Mouse (Mus musculus): Measurements from ENCODE around the gene Sik2. TPM values are rescaled to one million over a fixed set of nuclear protein-coding genes. Genes with fewer than 3 reads are reported as not detected.

Sik2 gene
- polyA plus RNA-seq, 1 experiment from 2014 or later: 12.6 TPM

DNA sequence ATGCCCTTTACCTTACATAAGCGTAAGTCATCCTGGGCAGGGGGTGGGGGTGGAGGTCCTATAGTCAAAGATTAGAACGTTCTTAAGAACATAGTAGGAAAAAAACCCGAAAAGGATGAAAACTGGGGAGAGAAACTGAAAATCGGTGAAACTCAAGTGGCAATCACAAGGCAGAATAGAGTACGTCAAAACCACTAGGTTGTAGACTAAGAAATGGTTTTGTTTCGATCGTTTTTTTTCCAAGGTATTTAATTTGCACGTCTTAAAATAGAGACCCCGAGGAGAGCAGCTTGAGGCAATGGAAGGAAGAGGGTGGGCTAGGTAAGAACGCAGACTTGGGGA, 1.2 kb downstream of the Sik2 start:
- H3K4me3 ChIP-seq (ENCODE audit: low read depth, low read length): peak overlapping the region; percentile 87
- ATAC-seq (no peak), DNase-seq (ENCODE audit: low spot score) (no peak)
- peak overlapping the region; percentile 72 for H3K4me2 ChIP-seq (ENCODE audit: low read length)
- 0 out of 2 replicates have a peak, but pooled peaks cover 3% of the 10 kb centered on the region for H3K27me3 ChIP-seq (replicated peaks; ENCODE audit: control insufficient read depth, insufficient read depth, low read length)
- 12% methylated on average over 10 of the region's 10 CpGs for WGBS
- H3K4me1 ChIP-seq (ENCODE audit: control insufficient read depth, insufficient read depth, low read length): 0 out of 2 replicates have a peak, but pooled peaks cover 4% of the 10 kb centered on the region
- no peaks in the 10 kb centered on the region for H3K36me3 ChIP-seq (ENCODE audit: control insufficient read depth, insufficient read depth, low read length)
- no peak overlapping the region for H3K27ac ChIP-seq (ENCODE audit: low read depth, low read length)
- peak overlapping the region; percentile 93 for H3K9ac ChIP-seq (ENCODE audit: low read length)
- H3K9me3 ChIP-seq (replicated peaks; ENCODE audit: control insufficient read depth, low read length): no peaks in the 10 kb centered on the region

DNA sequence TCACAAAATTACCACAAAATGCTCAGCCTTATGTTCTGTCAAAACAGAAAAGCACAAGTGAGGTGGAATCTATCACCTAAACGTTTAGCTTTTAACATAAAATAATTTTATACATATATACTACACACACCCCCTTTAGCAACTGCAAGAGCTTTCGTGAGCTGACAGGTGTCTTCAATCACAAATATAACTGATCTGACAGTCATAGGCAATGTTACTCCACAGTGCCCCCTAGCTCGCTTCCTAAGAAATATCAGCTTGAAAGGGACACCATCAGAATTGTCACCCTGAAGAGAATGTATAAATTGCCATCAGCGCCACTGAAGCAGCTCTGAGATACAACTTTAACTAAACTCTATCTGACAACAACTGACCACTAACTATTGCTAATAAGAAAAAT, 2.0 kb downstream of the Sik2 start:
- DNase-seq (ENCODE audit: low spot score): peak; percentile 81
- 0 out of 2 replicates have a peak, but pooled peaks cover 4% of the 10 kb centered on the region for H3K4me1 ChIP-seq (ENCODE audit: control insufficient read depth, insufficient read depth, low read length)
- no peak overlapping the region for H3K4me3 ChIP-seq (ENCODE audit: low read depth, low read length)
- no peaks in the 10 kb centered on the region for H3K9me3 ChIP-seq (replicated peaks; ENCODE audit: control insufficient read depth, low read length)
- H3K27me3 ChIP-seq (replicated peaks; ENCODE audit: control insufficient read depth, insufficient read depth, low read length): 0 out of 2 replicates have a peak, but pooled peaks cover 3% of the 10 kb centered on the region
- ATAC-seq: no peak
- no peak overlapping the region for H3K27ac ChIP-seq (ENCODE audit: low read depth, low read length)
- 2% methylated on average over 4 of the region's 4 CpGs for WGBS
- peak overlapping the region; percentile 10; the same call in 1 of the 2 replicates for H3K4me2 ChIP-seq (ENCODE audit: low read length)
- no peaks in the 10 kb centered on the region for H3K36me3 ChIP-seq (ENCODE audit: control insufficient read depth, insufficient read depth, low read length)
- H3K9ac ChIP-seq (ENCODE audit: low read length): no peak overlapping the region

DNA sequence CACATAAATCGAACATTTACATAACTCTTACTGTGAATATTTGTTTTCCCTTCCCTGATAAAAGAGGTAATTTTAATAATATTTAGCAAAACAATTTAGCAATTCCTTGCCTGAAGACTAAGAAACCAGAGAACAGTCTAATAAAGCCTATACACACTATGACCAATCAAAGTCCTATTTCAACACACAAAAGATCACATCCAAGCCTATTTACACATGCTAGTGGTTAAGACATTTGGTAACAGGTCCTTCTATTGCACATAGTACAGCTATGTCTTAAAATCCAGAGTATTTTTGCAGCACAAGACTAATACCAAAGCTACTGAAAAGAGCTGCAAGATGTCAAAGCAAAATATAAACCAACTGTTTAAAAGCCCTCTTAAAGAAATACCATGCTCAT, 4.8 kb downstream of the Sik2 start:
- H3K36me3 ChIP-seq (ENCODE audit: control insufficient read depth, insufficient read depth, low read length): no peaks in the 10 kb centered on the region
- ATAC-seq (no peak), DNase-seq (ENCODE audit: low spot score) (no peak)
- H3K4me1 ChIP-seq (ENCODE audit: control insufficient read depth, insufficient read depth, low read length): no peaks in the 10 kb centered on the region
- H3K9ac ChIP-seq (ENCODE audit: low read length): no peak overlapping the region
- no peaks in the 10 kb centered on the region for H3K27me3 ChIP-seq (replicated peaks; ENCODE audit: control insufficient read depth, insufficient read depth, low read length)
- H3K9me3 ChIP-seq (replicated peaks; ENCODE audit: control insufficient read depth, low read length): no peaks in the 10 kb centered on the region
- WGBS: 96% methylated on average over 1 of the region's 1 CpGs
- H3K4me2 ChIP-seq (ENCODE audit: low read length): no peak overlapping the region
- no peak overlapping the region for H3K27ac ChIP-seq (ENCODE audit: low read depth, low read length)
- no peak overlapping the region for H3K4me3 ChIP-seq (ENCODE audit: low read depth, low read length)

DNA sequence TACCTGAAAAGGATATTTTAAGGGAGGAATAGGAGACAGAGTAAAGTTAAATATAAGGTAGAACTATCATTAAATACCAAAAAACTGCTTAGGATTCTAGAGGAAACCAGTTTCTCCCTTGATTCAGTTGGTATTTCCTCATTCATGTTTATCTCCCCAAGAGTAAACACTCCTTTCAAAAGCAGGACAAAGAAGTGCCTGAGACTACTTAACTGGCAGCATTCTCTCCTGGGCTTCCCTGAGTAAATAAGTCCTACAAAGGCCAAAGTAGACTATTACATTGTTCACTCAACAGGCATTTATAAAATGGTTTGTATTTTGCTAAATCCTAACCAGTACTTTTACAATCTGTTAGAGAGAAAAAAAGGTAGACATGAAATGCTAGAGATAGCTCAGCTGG, 22.2 kb downstream of the Sik2 start:
- Histone ChIP-seq H3K9ac (ENCODE audit: low read length) (no peak overlapping the region), H3K36me3 (ENCODE audit: control insufficient read depth, insufficient read depth, low read length) (no peaks in the 10 kb centered on the region), H3K9me3 (replicated peaks; ENCODE audit: control insufficient read depth, low read length) (no peaks in the 10 kb centered on the region), H3K27ac (ENCODE audit: low read depth, low read length) (no peak overlapping the region), H3K4me3 (ENCODE audit: low read depth, low read length) (no peak overlapping the region), H3K4me2 (ENCODE audit: low read length) (no peak overlapping the region), H3K4me1 (ENCODE audit: control insufficient read depth, insufficient read depth, low read length) (peaks cover 5% of the 10 kb centered on the region), H3K27me3 (replicated peaks; ENCODE audit: control insufficient read depth, insufficient read depth, low read length) (no peaks in the 10 kb centered on the region)
- ATAC-seq (no peak), DNase-seq (ENCODE audit: low spot score) (no peak)

DNA sequence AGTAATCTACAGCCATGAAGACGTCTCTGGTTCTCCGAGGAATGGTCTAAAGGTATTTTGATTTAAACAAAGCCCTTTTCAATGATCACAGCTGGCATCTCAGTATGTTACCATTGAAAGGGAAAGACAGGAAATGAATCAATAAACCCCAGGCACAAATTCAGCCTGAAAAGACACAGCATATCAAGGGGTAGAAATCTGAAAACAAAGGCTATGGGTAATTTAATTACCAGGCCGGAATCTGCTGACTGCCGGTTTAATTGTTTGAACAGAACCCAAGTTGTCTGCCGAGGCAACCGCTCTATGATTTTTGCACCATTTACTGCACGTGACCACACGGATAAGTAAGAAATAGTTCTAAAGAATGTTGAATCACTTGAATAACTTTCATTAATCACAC, 22.8 kb downstream of the Sik2 start:
- ATAC-seq (no peak), DNase-seq (ENCODE audit: low spot score) (no peak)
- no peaks in the 10 kb centered on the region for H3K27me3 ChIP-seq (replicated peaks; ENCODE audit: control insufficient read depth, insufficient read depth, low read length)
- H3K4me2 ChIP-seq (ENCODE audit: low read length): no peak overlapping the region
- 4% methylated on average over 8 of the region's 8 CpGs for WGBS
- H3K4me3 ChIP-seq (ENCODE audit: low read depth, low read length): no peak overlapping the region
- no peak overlapping the region for H3K27ac ChIP-seq (ENCODE audit: low read depth, low read length)
- no peaks in the 10 kb centered on the region for H3K9me3 ChIP-seq (replicated peaks; ENCODE audit: control insufficient read depth, low read length)
- H3K36me3 ChIP-seq (ENCODE audit: control insufficient read depth, insufficient read depth, low read length): no peaks in the 10 kb centered on the region
- H3K4me1 ChIP-seq (ENCODE audit: control insufficient read depth, insufficient read depth, low read length): peaks cover 5% of the 10 kb centered on the region
- no peak overlapping the region for H3K9ac ChIP-seq (ENCODE audit: low read length)

DNA sequence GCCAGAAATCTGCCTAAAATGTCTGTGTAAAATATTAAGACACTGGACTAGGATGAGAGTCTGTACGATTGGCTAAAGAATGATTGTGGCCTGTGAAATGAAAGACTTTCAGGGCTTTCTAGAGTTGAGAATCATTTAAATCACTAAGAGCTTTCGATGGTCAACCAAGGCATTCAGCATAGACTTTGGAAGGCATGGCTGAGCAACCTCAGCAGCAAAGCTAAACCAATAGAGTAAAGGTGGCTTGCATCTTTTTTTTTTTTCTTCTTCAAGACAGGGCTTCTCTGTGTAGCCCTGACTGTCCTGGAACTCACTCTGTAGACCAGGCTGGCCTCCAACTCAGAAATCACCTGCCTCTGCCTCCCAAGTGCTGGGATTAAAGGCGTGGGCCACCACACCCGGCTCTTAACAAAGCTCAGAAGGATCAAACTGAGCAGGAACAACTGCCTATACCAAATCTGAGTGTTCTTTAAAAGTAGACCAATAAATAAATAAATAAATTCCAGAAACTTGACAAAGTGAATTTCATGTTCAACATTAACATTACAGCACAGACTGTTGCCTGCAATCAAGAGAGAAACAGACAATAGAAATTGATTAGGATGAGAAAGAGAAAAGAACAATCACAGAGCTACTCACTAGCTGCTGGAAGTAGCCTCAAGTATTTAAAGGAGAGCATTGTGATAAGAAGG, 27.2 kb downstream of the Sik2 start:
- H3K36me3 ChIP-seq (ENCODE audit: control insufficient read depth, insufficient read depth, low read length): no peaks in the 10 kb centered on the region
- H3K4me1 ChIP-seq (ENCODE audit: control insufficient read depth, insufficient read depth, low read length): peaks cover 5% of the 10 kb centered on the region
- H3K9me3 ChIP-seq (replicated peaks; ENCODE audit: control insufficient read depth, low read length): no peaks in the 10 kb centered on the region
- no peak overlapping the region for H3K27ac ChIP-seq (ENCODE audit: low read depth, low read length)
- H3K4me3 ChIP-seq (ENCODE audit: low read depth, low read length): no peak overlapping the region
- no peak overlapping the region for H3K4me2 ChIP-seq (ENCODE audit: low read length)
- no peak overlapping the region for H3K9ac ChIP-seq (ENCODE audit: low read length)
- DNase-seq (ENCODE audit: low spot score) (no peak), ATAC-seq (no peak)
- WGBS: 88% methylated on average over 4 of the region's 4 CpGs
- H3K27me3 ChIP-seq (replicated peaks; ENCODE audit: control insufficient read depth, insufficient read depth, low read length): no peaks in the 10 kb centered on the region

DNA sequence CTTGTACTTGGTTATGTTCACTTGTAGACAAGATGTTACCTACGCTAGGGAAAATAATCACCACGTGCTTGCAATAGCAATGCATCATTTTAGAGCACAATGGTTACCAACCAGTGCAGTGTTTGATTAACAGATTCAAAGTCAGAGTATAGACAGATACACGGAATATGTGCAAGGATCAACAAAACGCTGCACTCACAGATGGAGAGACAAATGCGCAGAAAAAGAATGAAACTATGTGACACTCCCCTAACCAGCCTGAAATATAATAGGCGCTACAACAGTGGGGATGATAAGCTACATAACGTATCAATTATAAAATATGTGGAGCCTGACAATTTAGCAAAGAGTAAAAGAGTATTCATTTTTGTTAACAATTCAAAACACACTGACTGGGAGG, 34.2 kb downstream of the Sik2 start:
- H3K36me3 ChIP-seq (ENCODE audit: control insufficient read depth, insufficient read depth, low read length): no peaks in the 10 kb centered on the region
- no peaks in the 10 kb centered on the region for H3K27me3 ChIP-seq (replicated peaks; ENCODE audit: control insufficient read depth, insufficient read depth, low read length)
- peak; percentile 57; the same call in 1 of the 2 replicates for ATAC-seq
- H3K4me2 ChIP-seq (ENCODE audit: low read length): no peak overlapping the region
- H3K4me1 ChIP-seq (ENCODE audit: control insufficient read depth, insufficient read depth, low read length): 0 out of 2 replicates have a peak, but pooled peaks cover 2% of the 10 kb centered on the region
- no peak overlapping the region for H3K9ac ChIP-seq (ENCODE audit: low read length)
- DNase-seq (ENCODE audit: low spot score): peak; percentile 44
- no peak overlapping the region for H3K4me3 ChIP-seq (ENCODE audit: low read depth, low read length)
- H3K27ac ChIP-seq (ENCODE audit: low read depth, low read length): no peak overlapping the region
- H3K9me3 ChIP-seq (replicated peaks; ENCODE audit: control insufficient read depth, low read length): no peaks in the 10 kb centered on the region
- WGBS: 76% methylated on average over 7 of the region's 7 CpGs

DNA sequence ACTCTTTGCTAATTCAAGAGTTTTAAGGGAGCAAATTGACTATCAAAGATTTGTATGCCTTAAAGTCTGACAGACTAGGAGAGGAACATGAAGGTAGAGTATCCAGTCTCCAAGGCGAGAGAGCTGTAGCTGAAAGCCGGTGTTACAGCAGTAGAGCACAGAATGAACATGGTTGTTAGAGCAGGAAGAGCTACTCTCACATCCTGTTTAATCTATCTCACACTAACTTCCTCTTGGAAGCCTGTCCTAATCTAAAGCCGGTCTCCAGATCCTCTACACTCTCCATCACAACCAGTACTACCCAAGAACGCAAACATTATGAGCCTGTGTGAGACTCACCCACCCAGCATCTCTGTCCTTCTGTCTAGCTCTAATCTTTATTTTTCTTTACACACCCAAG, 38.5 kb downstream of the Sik2 start:
- Histone ChIP-seq H3K27me3 (replicated peaks; ENCODE audit: control insufficient read depth, insufficient read depth, low read length) (no peaks in the 10 kb centered on the region), H3K4me3 (ENCODE audit: low read depth, low read length) (no peak overlapping the region), H3K4me2 (ENCODE audit: low read length) (no peak overlapping the region), H3K4me1 (ENCODE audit: control insufficient read depth, insufficient read depth, low read length) (peaks cover 4% of the 10 kb centered on the region; the same call in 1 of the 2 replicates), H3K27ac (ENCODE audit: low read depth, low read length) (no peak overlapping the region), H3K9ac (ENCODE audit: low read length) (no peak overlapping the region), H3K36me3 (ENCODE audit: control insufficient read depth, insufficient read depth, low read length) (no peaks in the 10 kb centered on the region), H3K9me3 (replicated peaks; ENCODE audit: control insufficient read depth, low read length) (no peaks in the 10 kb centered on the region)
- no peak for ATAC-seq
- WGBS: 94% methylated on average over 4 of the region's 4 CpGs
- no peak for DNase-seq (ENCODE audit: low spot score)

DNA sequence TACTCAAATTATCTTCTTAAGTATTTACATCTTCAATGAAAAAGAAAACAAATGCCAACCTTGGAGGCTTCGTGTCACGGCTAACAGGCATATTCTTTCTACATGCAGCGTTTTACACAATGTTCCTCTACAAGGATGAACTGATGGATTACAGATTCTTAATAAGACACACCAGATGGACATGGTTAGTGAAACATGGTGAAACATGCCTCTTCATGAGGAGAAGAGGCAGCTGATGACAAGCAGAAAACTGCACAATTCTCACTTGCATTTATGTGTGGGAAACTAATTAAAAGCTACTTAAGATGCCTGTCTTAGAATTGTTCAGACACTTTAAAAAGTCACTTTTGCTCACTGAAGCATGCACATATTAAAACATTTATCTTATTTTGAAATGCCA, 39.6 kb downstream of the Sik2 start:
- Histone ChIP-seq H3K9ac (ENCODE audit: low read length) (no peak overlapping the region), H3K27me3 (replicated peaks; ENCODE audit: control insufficient read depth, insufficient read depth, low read length) (no peaks in the 10 kb centered on the region), H3K9me3 (replicated peaks; ENCODE audit: control insufficient read depth, low read length) (no peaks in the 10 kb centered on the region), H3K36me3 (ENCODE audit: control insufficient read depth, insufficient read depth, low read length) (no peaks in the 10 kb centered on the region), H3K27ac (ENCODE audit: low read depth, low read length) (no peak overlapping the region), H3K4me3 (ENCODE audit: low read depth, low read length) (no peak overlapping the region), H3K4me2 (ENCODE audit: low read length) (no peak overlapping the region), H3K4me1 (ENCODE audit: control insufficient read depth, insufficient read depth, low read length) (peaks cover 4% of the 10 kb centered on the region; the same call in 1 of the 2 replicates)
- DNase-seq (ENCODE audit: low spot score) (peak; percentile 60), ATAC-seq (no peak)
- WGBS: 54% methylated on average over 3 of the region's 3 CpGs

Data from forebrain, embryonic 14.5 days (tissue).